Mouse (Mus musculus): ENCODE results near the gene Smpx. TPM values are rescaled to one million over a fixed set of nuclear protein-coding genes. Genes with fewer than 3 reads are reported as not detected.

Gene Smpx
- total RNA-seq, 2 experiments from 2014 or later = not detected

Other genes with a start within 250 kb of the Smpx start
- gene Sms, start 206.6 kb upstream of the Smpx start, total RNA-seq (2021) = 100 to 1,000 TPM in 1 of 2 experiments, 10 to 100 TPM in 1; 75.1 to 105 TPM
- under 1 TPM in 1 of 2 experiments, not detected in 1; 0.35 TPM for gene Yy2, start 129.9 kb upstream of the Smpx start, total RNA-seq (2021)
- gene Mbtps2, start 100.2 kb upstream of the Smpx start, total RNA-seq (2021) = 10 to 100 TPM; 29.7 to 32.7 TPM
- under 1 TPM in 1 of 2 experiments, not detected in 1; 0.15 TPM for gene Klhl34, start 119.5 kb downstream of the Smpx start, total RNA-seq (2021)